Mouse (Mus musculus) frontal cortex, adult (tissue): ENCODE measurements around the gene Olfr544.

Source experiments
- ATAC-seq: cut with Nextera tagmentation; 2 replicates; pipeline ENCODE4 v1.9.2; 2017; ENCODE audit warnings: mild to moderate bottlenecking, moderate library complexity, mixed read lengths; ENCODE audit not compliant: low TSS enrichment

Gene Olfr544

GRCm38 (mm10) chr7:102477377-102477776, 10.7 kb downstream of the Olfr544 start:
- ATAC-seq, result no peak

- ATAC-seq, result no peak
Observed at GRCm38 (mm10) chr7:102476601-102477000, 11.5 kb downstream of the Olfr544 start.

- ATAC-seq, result no peak
Observed at GRCm38 (mm10) chr7:102472675-102473074, 15.4 kb downstream of the Olfr544 start.

- ATAC-seq, result no peak
Observed at GRCm38 (mm10) chr7:102467566-102467965, 20.5 kb downstream of the Olfr544 start.

- no peak for ATAC-seq
Observed at GRCm38 (mm10) chr7:102458618-102459380, 29.3 kb downstream of the Olfr544 start.

- no peak for ATAC-seq
Observed at GRCm38 (mm10) chr7:102446438-102446837, 41.7 kb downstream of the Olfr544 start.

GRCm38 (mm10) chr7:102444301-102444700, 43.8 kb downstream of the Olfr544 start:
- no peak for ATAC-seq

- no peak for ATAC-seq
Observed at GRCm38 (mm10) chr7:102442432-102442831, 45.7 kb downstream of the Olfr544 start.

- ATAC-seq, result peak; percentile 100
Observed at GRCm38 (mm10) chr7:102441657-102442391, 46.3 kb downstream of the Olfr544 start, which contains the start of gene Rrm1. Gene Rrm1 (plus strand): TSS chr7:102441695.

GRCm38 (mm10) chr7:102440822-102441656, 47.1 kb downstream of the Olfr544 start:
- peak; percentile 14; the same call in 1 of the 2 replicates for ATAC-seq

GRCm38 (mm10) chr7:102434344-102434743, 53.8 kb downstream of the Olfr544 start:
- ATAC-seq, result no peak
